Mouse (Mus musculus): ENCODE data around the gene Rbfox2.

- TF ChIP-seq CTCF (conservative IDR thresholded peaks at IDR 0.05 in 1 of 2, IDR thresholded peaks at IDR 0.05 in 1 of 2; ENCODE audit: low read depth in 2 of 2, low read length in 2 of 2) = no peak
- no peak for TF ChIP-seq BHLHE40 (IDR thresholded peaks at IDR 0.05; ENCODE audit: low read depth, low read length)
- TF ChIP-seq HCFC1 (IDR thresholded peaks at IDR 0.05; ENCODE audit: low read depth, low read length) = no peak
- TF ChIP-seq EP300 (IDR thresholded peaks at IDR 0.05; ENCODE audit: low read length) = no peak
- TF ChIP-seq E2F4 (IDR thresholded peaks at IDR 0.05; ENCODE audit: insufficient replicate concordance, low read depth, low read length) = no peak
- no peak for TF ChIP-seq POLR2A (IDR thresholded peaks at IDR 0.05; ENCODE audit: low read depth, low read length)
- TF ChIP-seq ZNF384 (IDR thresholded peaks at IDR 0.05; ENCODE audit: low read depth, low read length) = no peak
- TF ChIP-seq MYC (IDR thresholded peaks at IDR 0.05; ENCODE audit: low read depth, low read length) = no peak
- no peak for TF ChIP-seq CHD1 (IDR thresholded peaks at IDR 0.05; ENCODE audit: low read depth, low read length)
- no peak for TF ChIP-seq ELF1 (IDR thresholded peaks at IDR 0.05; ENCODE audit: low read depth, low read length)
- TF ChIP-seq NRF1 (IDR thresholded peaks at IDR 0.05; ENCODE audit: low read depth, low read length) = no peak
- no peak for TF ChIP-seq NELFE (IDR thresholded peaks at IDR 0.05; ENCODE audit: low read depth, low read length)
- TF ChIP-seq TBP (conservative IDR thresholded peaks at IDR 0.05; ENCODE audit: low read depth, low read length) = no peak
Measured at GRCm38 (mm10) chr15:77206996-77207395, 99.8 kb downstream of the Rbfox2 start.
